25 mouse cellular contexts compared by ENCODE assay signal in genomic region chr9:67521736-67522135, GRCm38 (mm10). TPM values are rescaled to one million over a fixed set of nuclear protein-coding genes. Genes with fewer than 3 reads are reported as not detected.
"Had no signal": no experiment of that assay in that cellular context is flagged by ENCODE, and none has a peak within 500 bp of the region (broad histone marks: within the 10 kb centered on the region; RNA-seq: fewer than 3 reads in every experiment).

No protein-coding gene starts in this region.

- H3K36me3 ChIP-seq: limb, embryonic 13.5 days; liver, embryonic 12.5 days; liver, embryonic 15.5 days; lung, embryonic 15.5 days; neural tube, embryonic 12.5 days; stomach, embryonic 15.5 days had no signal

- H3K4me2 ChIP-seq: limb, embryonic 13.5 days; liver, embryonic 12.5 days; liver, embryonic 15.5 days; lung, embryonic 15.5 days; midbrain, embryonic 11.5 days; neural tube, embryonic 12.5 days; stomach, embryonic 15.5 days had no signal

- ATAC-seq: liver, embryonic 12.5 days had no signal

- H3K9ac ChIP-seq: limb, embryonic 13.5 days; liver, embryonic 12.5 days; liver, embryonic 15.5 days; lung, embryonic 15.5 days; neural tube, embryonic 12.5 days; stomach, embryonic 15.5 days had no signal

- H3K4me3 ChIP-seq: layer of hippocampus, adult 2 months; limb, embryonic 10.5 days; limb, embryonic 13.5 days; liver, embryonic 12.5 days; liver, embryonic 15.5 days; lung, embryonic 15.5 days; neural tube, embryonic 12.5 days; stomach, embryonic 15.5 days had no signal

- DNase-seq: kidney, adult 2 months; kidney, postnatal 25 days; layer of hippocampus, adult 9-11 months; liver; lung, adult 18-20 months; lung, postnatal 10 days; lung, postnatal 4 days; midbrain, embryonic 14.5 days; retina, postnatal 1 day; right cerebral cortex, postnatal 25 days; spleen, adult 18-20 months; thymus, adult 2 months; thymus, postnatal 25 days had no signal

- H3K4me1 ChIP-seq: liver, embryonic 12.5 days; liver, embryonic 15.5 days; lung, embryonic 15.5 days; neural tube, embryonic 12.5 days; stomach, embryonic 15.5 days had no signal

- H3K27ac ChIP-seq: kidney, postnatal 0 days; layer of hippocampus, adult 2 months; limb, embryonic 10.5 days; limb, embryonic 13.5 days; liver, embryonic 12.5 days; liver, embryonic 15.5 days; lung, embryonic 15.5 days; neural tube, embryonic 12.5 days; stomach, embryonic 15.5 days had no signal

- H3K9me3 ChIP-seq: limb, embryonic 10.5 days; limb, embryonic 13.5 days; liver, embryonic 12.5 days; liver, embryonic 15.5 days; lung, embryonic 15.5 days; neural tube, embryonic 12.5 days; stomach, embryonic 15.5 days had no signal

- H3K27me3 ChIP-seq: limb, embryonic 13.5 days; liver, embryonic 12.5 days; liver, embryonic 15.5 days; lung, embryonic 15.5 days; neural tube, embryonic 12.5 days; stomach, embryonic 15.5 days had no signal

RNA-seq across cellular contexts. Expression of gene Tln2, which starts 37.8 kb away (rescaled TPM):
- total RNA-seq: megakaryocyte-erythroid progenitor cell, adult 5-6 weeks; neutrophil, adult 5-6 weeks had no signal
